Mouse (Mus musculus) neural tube, postnatal 0 days (tissue): Measurements from ENCODE around the gene Olfr853. TPM values are rescaled to one million over a fixed set of nuclear protein-coding genes. Genes with fewer than 3 reads are reported as not detected.

Experiments
- polyA plus RNA-seq: library from polyadenylated mRNA; unstranded; fragments of >200 nt; fragmentation: Nextera tagmentation; extraction: Ambion mirVana; gene quantifications from 2 replicates; pipeline ENCODE4 v1.2.1, GENCODE M21; 2015

Gene Olfr853
- polyA plus RNA-seq = not detected in 2 replicates

DNA sequence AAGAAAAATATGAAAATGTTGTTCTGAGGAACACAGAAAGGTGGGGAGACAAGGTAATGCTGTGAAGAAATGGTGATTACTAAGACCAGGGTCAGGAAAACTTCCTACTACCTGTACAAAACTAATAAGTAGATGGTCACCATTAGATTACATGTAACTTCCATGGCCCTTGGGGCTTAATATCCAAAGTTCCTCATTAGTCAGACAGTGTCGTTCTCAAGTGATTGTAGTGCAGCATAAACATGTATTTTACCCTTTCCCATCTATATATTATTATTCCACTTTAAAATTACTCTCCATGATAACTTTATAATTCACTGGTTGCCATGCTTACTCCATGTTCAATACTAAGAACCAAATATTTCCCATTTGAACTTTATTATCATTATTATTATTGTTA lies at the start of gene Olfr853:
Olfr853 (minus strand) TSS at position 101 of the 400 bp plus-strand sequence.

DNA sequence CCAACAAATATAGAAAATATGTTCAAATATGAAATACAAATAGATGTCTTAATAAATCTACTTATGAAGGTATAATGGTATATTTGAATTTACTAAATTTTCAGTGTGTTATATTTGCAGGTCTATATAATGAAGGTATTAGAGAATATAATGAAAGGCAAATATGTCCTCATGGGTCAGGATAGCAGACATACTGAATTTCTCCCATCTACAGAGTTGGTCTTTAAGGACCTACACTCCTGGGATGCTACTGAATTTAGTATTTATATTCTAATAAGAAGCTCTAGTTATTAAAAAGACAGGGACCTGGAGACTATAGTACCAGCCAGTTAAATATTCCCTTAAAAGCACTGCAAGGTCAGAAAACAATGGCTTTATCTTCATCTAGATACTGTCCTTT lies 41.4 kb upstream of the Olfr853 start, which contains the start of gene Olfr855:
Olfr855 (plus strand) TSS at position 301 of the 400 bp plus-strand sequence.

DNA sequence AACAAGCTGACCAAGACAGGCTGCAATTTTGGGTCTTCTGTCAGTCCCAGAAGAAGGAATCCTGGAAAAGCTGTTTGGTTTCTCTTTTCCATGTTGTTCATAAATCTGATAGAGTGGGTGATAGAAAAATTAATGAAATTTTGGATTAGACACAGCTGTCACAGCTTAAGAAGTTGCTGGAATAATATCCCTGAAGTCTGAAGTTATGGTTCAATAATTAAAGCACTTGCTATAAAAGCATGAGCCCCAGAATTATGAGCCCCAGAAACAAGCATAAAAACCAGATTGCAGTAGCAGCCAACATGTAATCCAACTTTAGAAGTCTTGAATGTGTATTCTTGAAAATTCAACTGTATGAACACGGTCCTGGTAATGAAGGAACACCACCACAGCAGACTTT lies 26.4 kb upstream of the Olfr853 start, which contains the start of gene Olfr854:
Olfr854 (minus strand) TSS at position 101 of the 400 bp plus-strand sequence.

DNA sequence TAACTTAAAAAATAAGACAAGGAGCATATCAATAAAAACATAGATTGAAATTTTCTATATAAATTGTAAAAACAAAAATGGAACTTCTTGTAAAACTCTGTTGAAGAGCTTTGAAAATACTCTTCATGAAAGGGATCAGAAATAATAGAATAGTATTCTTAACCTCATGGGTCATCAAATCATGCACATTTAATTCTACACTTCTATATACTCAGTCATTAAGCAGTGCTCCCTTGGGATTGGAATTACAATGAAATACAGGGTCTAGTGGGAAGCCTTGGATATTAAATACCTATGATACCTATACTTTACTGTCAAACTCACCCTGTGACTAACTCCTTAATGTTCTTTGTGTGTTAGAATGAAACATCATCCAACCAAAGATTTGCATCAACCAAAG lies 47.9 kb downstream of the Olfr853 start, which contains the start of gene Olfr851:
Olfr851 (plus strand) TSS at position 301 of the 400 bp plus-strand sequence.

Other genes with a start within 250 kb of the Olfr853 start
- gene Olfr844, start 224.7 kb downstream of the Olfr853 start, polyA plus RNA-seq = not detected in 2 replicates
- not detected in 2 replicates for gene Olfr845, start 204.6 kb downstream of the Olfr853 start, polyA plus RNA-seq
- not detected in 2 replicates for gene Olfr846, start 177.1 kb downstream of the Olfr853 start, polyA plus RNA-seq
- not detected in 2 replicates for gene Olfr847, start 162.4 kb downstream of the Olfr853 start, polyA plus RNA-seq
- gene Olfr849, start 100.8 kb downstream of the Olfr853 start, polyA plus RNA-seq = not detected in 2 replicates
- not detected in 2 replicates for gene Olfr850, start 62.8 kb downstream of the Olfr853 start, polyA plus RNA-seq
- gene Olfr851, start 47.8 kb downstream of the Olfr853 start, polyA plus RNA-seq = not detected in 2 replicates
- gene Olfr854, start 26.3 kb upstream of the Olfr853 start, polyA plus RNA-seq = not detected in 2 replicates
- gene Olfr855, start 41.5 kb upstream of the Olfr853 start, polyA plus RNA-seq = not detected in 2 replicates
- gene Zfp317, start 81.0 kb upstream of the Olfr853 start, polyA plus RNA-seq = 18.3 and 18.7 TPM in 2 replicates
- not detected in 2 replicates for gene Olfr857, start 168.4 kb upstream of the Olfr853 start, polyA plus RNA-seq
- not detected in 2 replicates for gene Olfr58, start 239.2 kb upstream of the Olfr853 start, polyA plus RNA-seq